26 mouse cellular contexts compared by ENCODE assay signal in genomic region chr15:6548911-6549310, GRCm38 (mm10).
"Had no signal": no experiment of that assay in that cellular context is flagged by ENCODE, and none has a peak within 500 bp of the region (broad histone marks: within the 10 kb centered on the region; RNA-seq: fewer than 3 reads in every experiment).

No protein-coding gene starts in this region.

- DNase-seq: gastrocnemius, postnatal 36 days; heart, adult 2 months; heart, postnatal 10 days; heart, postnatal 4 days; kidney, adult 11 months; kidney, adult 2 months; kidney, adult 9 months; kidney, postnatal 14 days; kidney, postnatal 36 days; layer of hippocampus, adult 9-11 months; layer of hippocampus, postnatal 36 days; liver; liver, embryonic 13.5 days had no signal

- H3K9me3 ChIP-seq: heart, embryonic 10.5 days; heart, embryonic 12.5 days; hindbrain, embryonic 10.5 days; hindbrain, embryonic 12.5 days; intestine, embryonic 15.5 days; kidney, embryonic 15.5 days; limb, embryonic 10.5 days; limb, embryonic 12.5 days; liver, embryonic 13.5 days; liver, embryonic 15.5 days had no signal

- H3K4me3 ChIP-seq: heart, adult 2 months; heart, embryonic 10.5 days; heart, embryonic 12.5 days; hindbrain, embryonic 10.5 days; hindbrain, embryonic 12.5 days; intestine, embryonic 15.5 days; kidney, embryonic 15.5 days; limb, embryonic 10.5 days; limb, embryonic 12.5 days; liver, embryonic 13.5 days; liver, embryonic 15.5 days had no signal

- H3K36me3 ChIP-seq: heart, embryonic 10.5 days; heart, embryonic 12.5 days; hindbrain, embryonic 10.5 days; hindbrain, embryonic 12.5 days; intestine, embryonic 15.5 days; kidney, embryonic 15.5 days; limb, embryonic 10.5 days; limb, embryonic 12.5 days; liver, embryonic 13.5 days; liver, embryonic 15.5 days had no signal

- H3K4me2 ChIP-seq: heart, embryonic 12.5 days; hindbrain, embryonic 12.5 days; hindbrain, embryonic 14.5 days; intestine, embryonic 15.5 days; kidney, embryonic 15.5 days; limb, embryonic 12.5 days; liver, embryonic 11.5 days; liver, embryonic 13.5 days; liver, embryonic 15.5 days had no signal

- ATAC-seq: hindbrain, embryonic 16.5 days; intestine, embryonic 15.5 days had no signal

- H3K27ac ChIP-seq: heart, adult 2 months; heart, embryonic 10.5 days; hindbrain, embryonic 10.5 days; hindbrain, embryonic 12.5 days; hindbrain, embryonic 14.5 days; intestine, embryonic 15.5 days; kidney, embryonic 15.5 days; kidney, postnatal 0 days; limb, embryonic 10.5 days; limb, embryonic 12.5 days; liver, embryonic 13.5 days; liver, embryonic 15.5 days had no signal

- H3K27me3 ChIP-seq: heart, embryonic 12.5 days; hindbrain, embryonic 12.5 days; intestine, embryonic 15.5 days; kidney, embryonic 15.5 days; limb, embryonic 12.5 days; liver, embryonic 13.5 days; liver, embryonic 15.5 days had no signal

- H3K4me1 ChIP-seq: heart, embryonic 10.5 days; heart, embryonic 12.5 days; hindbrain, embryonic 10.5 days; hindbrain, embryonic 12.5 days; intestine, embryonic 15.5 days; kidney, embryonic 15.5 days; limb, embryonic 10.5 days; limb, embryonic 12.5 days had no signal

- H3K9ac ChIP-seq: heart, embryonic 12.5 days; hindbrain, embryonic 12.5 days; hindbrain, embryonic 14.5 days; intestine, embryonic 15.5 days; kidney, embryonic 15.5 days; limb, embryonic 12.5 days; liver, embryonic 13.5 days; liver, embryonic 15.5 days had no signal
